Mouse (Mus musculus) CH12.LX (cell line): ENCODE measurements around the gene Rbm33. TPM values are rescaled to one million over a fixed set of nuclear protein-coding genes. Genes with fewer than 3 reads are reported as not detected.
A peak's percentile ranks its signal among the peaks of the same experiment; 100 is the strongest.

Experiments used
- DNase-seq: peaks from one replicate; pipeline ENCODE4 v3.0.0-alpha.2; 2013; ENCODE audit errors: extremely low read depth
- H3K27ac ChIP-seq: 2 replicates; pipeline ENCODE4 v1.5.1; 2012; ENCODE audit warnings: low read depth, mild to moderate bottlenecking, control low read depth, moderate library complexity; ENCODE audit not compliant: insufficient read depth
- H3K27me3 ChIP-seq: replicated peaks from 2 replicates; pipeline ENCODE3; 2012; ENCODE audit warnings: inconsistent platforms
- H3K36me3 ChIP-seq, 2 experiments: replicated peaks in 1 of 2; 2 replicates each; pipeline versions ENCODE3 to v1.6.1; 2012; ENCODE audit warnings: inconsistent platforms in 1 of 2, low read length in 1 of 2, mild to moderate bottlenecking in 1 of 2, mixed read lengths in 1 of 2, moderate library complexity in 1 of 2; ENCODE audit not compliant: control insufficient read depth in 1 of 2, insufficient read depth in 1 of 2
- H3K4me1 ChIP-seq, 2 experiments: 2 replicates each; pipeline ENCODE4 v1.6.1; 2012; ENCODE audit warnings: inconsistent platforms in 1 of 2, moderate library complexity in 1 of 2; ENCODE audit not compliant: insufficient read depth in 2 of 2, control insufficient read depth in 1 of 2
- H3K4me2 ChIP-seq: 2 replicates; pipeline ENCODE4 v1.6.1; 2012; ENCODE audit warnings: low read depth, mild to moderate bottlenecking, control low read depth; ENCODE audit not compliant: poor library complexity, insufficient read depth, severe bottlenecking
- H3K4me3 ChIP-seq, 3 experiments: fragments of 150-350 bp in 1 of 3; sonication (generic) in 1 of 3; replicated peaks in 1 of 3; 2 replicates each; pipeline versions ENCODE3 to v1.5.1; 2011 to 2012; ENCODE audit warnings: low read depth in 2 of 3, low read length in 2 of 3, mild to moderate bottlenecking in 2 of 3, moderate library complexity in 2 of 3, control low read depth in 1 of 3, improper control_type of control experiment in 1 of 3, inconsistent platforms in 1 of 3, mixed read lengths in 1 of 3; ENCODE audit not compliant: poor library complexity in 1 of 3
- H3K79me2 ChIP-seq: replicated peaks from 2 replicates; pipeline ENCODE4 v1.6.1; 2012; ENCODE audit warnings: mild to moderate bottlenecking, moderate library complexity; ENCODE audit not compliant: control insufficient read depth, poor library complexity, insufficient read depth, severe bottlenecking; ENCODE audit errors: extremely low read depth
- H3K9ac ChIP-seq: 2 replicates; pipeline ENCODE4 v1.6.1; 2012; ENCODE audit warnings: low read depth, mild to moderate bottlenecking, control low read depth, moderate library complexity; ENCODE audit not compliant: insufficient read depth
- H3K9me3 ChIP-seq: replicated peaks from 2 replicates; pipeline ENCODE3; 2012; ENCODE audit warnings: low read length, inconsistent platforms, mixed read lengths
- BHLHE40 ChIP-seq: IDR thresholded peaks from 2 replicates; pipeline ENCODE4 v1.6.1; 2011; ENCODE audit warnings: mild to moderate bottlenecking, low read depth, low read length, improper control_type of control experiment
- CHD1 ChIP-seq: IDR thresholded peaks from 2 replicates; pipeline ENCODE4 v1.6.1; 2012; ENCODE audit warnings: low read depth, low read length, improper control_type of control experiment, inconsistent platforms
- IRF4 ChIP-seq: IDR thresholded peaks from 2 replicates; pipeline ENCODE4 v1.6.1; 2014; ENCODE audit warnings: low read depth, mild to moderate bottlenecking, inconsistent platforms, low read length, improper control_type of control experiment
- MEF2A ChIP-seq: IDR thresholded peaks from 2 replicates; pipeline ENCODE4 v1.6.1; 2014; ENCODE audit warnings: low read depth, mild to moderate bottlenecking, inconsistent platforms, low read length, improper control_type of control experiment, borderline replicate concordance
- MYC ChIP-seq: IDR thresholded peaks from 2 replicates; pipeline ENCODE4 v1.6.1; 2011; ENCODE audit warnings: low read depth, mild to moderate bottlenecking, improper control_type of control experiment, low read length
- POLR2A ChIP-seq: IDR thresholded peaks from 2 replicates; pipeline ENCODE4 v1.6.1; 2011; ENCODE audit warnings: low read depth, mild to moderate bottlenecking, improper control_type of control experiment, low read length
- SIN3A ChIP-seq: IDR thresholded peaks from 2 replicates; pipeline ENCODE4 v1.6.1; 2012; ENCODE audit warnings: low read length, improper control_type of control experiment, inconsistent platforms
- TBP ChIP-seq: conservative IDR thresholded peaks from 2 replicates; pipeline ENCODE4 v1.6.1; 2011; ENCODE audit warnings: low read depth, low read length, improper control_type of control experiment
- TCF12 ChIP-seq: IDR thresholded peaks from 2 replicates; pipeline ENCODE4 v1.6.1; 2014; ENCODE audit warnings: low read depth, mild to moderate bottlenecking, inconsistent platforms, low read length, improper control_type of control experiment
- USF2 ChIP-seq: conservative IDR thresholded peaks from 2 replicates; pipeline ENCODE4 v1.6.1; 2011; ENCODE audit warnings: low read depth, low read length, improper control_type of control experiment
- ZC3H11A ChIP-seq: IDR thresholded peaks from 2 replicates; pipeline ENCODE4 v1.6.1; 2012; ENCODE audit warnings: low read depth, mild to moderate bottlenecking, inconsistent platforms, low read length, improper control_type of control experiment
- ZNF384 ChIP-seq: IDR thresholded peaks from 2 replicates; pipeline ENCODE4 v1.6.1; 2012; ENCODE audit warnings: low read depth, low read length, improper control_type of control experiment, inconsistent platforms
- dilution Hi-C: fragments of 300-500 bp; cut with MboI; formaldehyde crosslinking; loops from 2 replicates; pipeline ENCODE4 v1.14.3; 2020; ENCODE audit warnings: low sequenced_read_pairs; ENCODE audit not compliant: extremely low pct_unique_long_range_greater_than_20kb, extremely low pct_ligation_motif_present
- in situ Hi-C: fragments of 300-500 bp; cut with MboI; formaldehyde crosslinking; loops from 3 replicates; pipeline ENCODE4 v1.14.3; 2019; ENCODE audit warnings: low sequenced_read_pairs, low pct_ligation_motif_present, low pct_unique_long_range_greater_than_20kb, mixed read lengths
- polyA plus RNA-seq: library from polyadenylated mRNA; unstranded; fragments of >175 nt; gene quantifications from 2 replicates; pipeline ENCODE4 v1.2.1, GENCODE M21; 2012; ENCODE audit warnings: low read depth; ENCODE audit not compliant: insufficient read length
- total RNA-seq, 2 experiments: library from RNA; depleted of rRNA; stranded (reverse); fragments of 300-350 nt in 1 of 2; fragments of >200 nt in 1 of 2; gene quantifications; 2 replicates each; pipeline ENCODE4 v1.2.3; 2012 to 2014

The Rbm33 gene
- total and polyA plus RNA-seq, 3 experiments: 7.4 to 50.3 (median 15.1) TPM

GRCm38 (mm10) chr5:28304551-28304950 is 12.4 kb upstream of the Rbm33 start:
- Histone ChIP-seq H3K9ac (no peak overlapping the region), H3K27ac (no peak overlapping the region), H3K9me3 (no peaks in the 10 kb centered on the region), H3K79me2 (no peaks in the 10 kb centered on the region), H3K36me3 (no peaks in the 10 kb centered on the region), H3K27me3 (no peaks in the 10 kb centered on the region), H3K4me3 (no peak overlapping the region), H3K4me1 (peaks cover 0 to 2% of the 10 kb centered on the region in 2 experiments; a peak in 1 of 4 replicates), H3K4me2 (no peak overlapping the region)
- DNase-seq: no peak
- TF ChIP-seq USF2 (no peak), TCF12 (no peak), MEF2A (no peak), IRF4 (no peak)
- in situ Hi-C loops (no loop called here), dilution Hi-C loops (no loop called here)

- Histone ChIP-seq H3K27me3 (no peaks in the 10 kb centered on the region), H3K36me3 (peaks cover 2 to 3% of the 10 kb centered on the region in 2 experiments), H3K79me2 (peaks cover 35% of the 10 kb centered on the region), H3K9me3 (no peaks in the 10 kb centered on the region), H3K4me3 (no peak overlapping the region), H3K4me1 (peaks cover 3 to 21% of the 10 kb centered on the region in 2 experiments), H3K27ac (no peak overlapping the region), H3K4me2 (no peak overlapping the region; the same call in 1 of the 2 replicates)
- in situ Hi-C loops: no loop called here
- peak; percentile 68 for DNase-seq
- TF ChIP-seq CHD1: no peak
- no peak for TF ChIP-seq MYC
- peak; percentile 76 for TF ChIP-seq BHLHE40
- no peak for TF ChIP-seq IRF4
- TF ChIP-seq TBP: peak; percentile 74
- no peak for TF ChIP-seq ZNF384
- peak; percentile 38; the same call in 1 of the 2 replicates for TF ChIP-seq POLR2A
- TF ChIP-seq, all 38 proteins: peak for 3
- dilution Hi-C loops: no loop called here
- H3K9ac ChIP-seq: peak overlapping the region; percentile 99; the same call in 1 of the 2 replicates
These were observed 1.4 kb upstream of the Rbm33 start for GRCm38 (mm10) chr5:28315526-28315925.

- DNase-seq: no peak
- Histone ChIP-seq H3K9ac (peak overlapping the region; percentile 99), H3K27me3 (no peaks in the 10 kb centered on the region), H3K36me3 (peaks cover 2 to 3% of the 10 kb centered on the region in 2 experiments), H3K4me3 (peak overlapping the region; percentile 79 to 95 (median 83)), H3K9me3 (no peaks in the 10 kb centered on the region), H3K27ac (peak overlapping the region; percentile 94), H3K4me2 (peak overlapping the region; percentile 75), H3K79me2 (peaks cover 42% of the 10 kb centered on the region), H3K4me1 (peaks cover 6 to 29% of the 10 kb centered on the region in 2 experiments)
- dilution Hi-C loops: no loop called here
- in situ Hi-C loops: no loop called here
- TF ChIP-seq ZC3H11A: no peak
- TF ChIP-seq SIN3A: 0 out of 2 replicates have a peak, but pooled peaks have one; percentile 5
These were observed 685 bp upstream of the Rbm33 start for GRCm38 (mm10) chr5:28316151-28316721.
